Mouse (Mus musculus): Measurements from ENCODE around the gene Prpf8.
A peak's percentile ranks its signal among the peaks of the same experiment; 100 is the strongest.
"Not testable (repeated sequence)": the region's sequence is repeated elsewhere in the genome, so short reads cannot be mapped to it uniquely, and the experiment has no call there.

Gene Prpf8

GRCm38 (mm10) chr11:75534286-75535033 is 47.8 kb downstream of the Prpf8 start:
- DNase-seq (ENCODE audit: inconsistent ontology term) = no peak

DNA sequence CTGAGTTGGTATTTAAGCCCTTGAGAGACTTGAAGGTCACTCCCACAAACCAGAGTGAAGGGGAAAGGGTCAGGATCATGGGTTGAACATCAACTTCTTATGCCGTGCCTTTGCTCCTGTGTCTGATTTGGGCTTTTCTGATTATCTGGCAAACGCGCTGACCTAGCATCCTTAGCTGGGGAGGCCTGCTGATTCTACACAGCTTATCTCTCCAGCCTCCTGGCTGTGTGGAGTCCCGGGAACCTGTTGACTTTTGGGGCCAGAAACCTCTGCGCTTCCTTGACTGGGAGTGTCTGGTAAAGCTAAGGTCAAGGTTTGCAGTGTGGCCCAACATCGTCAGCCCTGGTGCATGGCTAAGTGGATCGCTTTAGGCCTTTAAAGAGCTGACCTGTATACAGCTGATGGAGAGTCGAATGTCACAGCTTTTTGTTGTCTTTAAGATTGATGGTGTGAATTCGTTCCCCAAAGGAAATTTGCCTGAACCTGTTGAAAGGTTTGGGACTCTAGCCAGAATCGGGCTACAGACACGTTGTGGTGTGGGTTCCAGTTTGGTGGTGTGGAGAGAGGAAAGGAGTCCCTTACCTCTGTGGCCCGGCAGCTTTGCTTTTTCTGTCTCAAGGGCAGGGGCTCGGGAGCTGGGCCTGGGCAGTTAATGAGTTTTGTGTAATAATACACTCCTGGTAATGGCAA is 48.6 kb downstream of the Prpf8 start:
- no peak for DNase-seq (ENCODE audit: inconsistent ontology term)

DNA sequence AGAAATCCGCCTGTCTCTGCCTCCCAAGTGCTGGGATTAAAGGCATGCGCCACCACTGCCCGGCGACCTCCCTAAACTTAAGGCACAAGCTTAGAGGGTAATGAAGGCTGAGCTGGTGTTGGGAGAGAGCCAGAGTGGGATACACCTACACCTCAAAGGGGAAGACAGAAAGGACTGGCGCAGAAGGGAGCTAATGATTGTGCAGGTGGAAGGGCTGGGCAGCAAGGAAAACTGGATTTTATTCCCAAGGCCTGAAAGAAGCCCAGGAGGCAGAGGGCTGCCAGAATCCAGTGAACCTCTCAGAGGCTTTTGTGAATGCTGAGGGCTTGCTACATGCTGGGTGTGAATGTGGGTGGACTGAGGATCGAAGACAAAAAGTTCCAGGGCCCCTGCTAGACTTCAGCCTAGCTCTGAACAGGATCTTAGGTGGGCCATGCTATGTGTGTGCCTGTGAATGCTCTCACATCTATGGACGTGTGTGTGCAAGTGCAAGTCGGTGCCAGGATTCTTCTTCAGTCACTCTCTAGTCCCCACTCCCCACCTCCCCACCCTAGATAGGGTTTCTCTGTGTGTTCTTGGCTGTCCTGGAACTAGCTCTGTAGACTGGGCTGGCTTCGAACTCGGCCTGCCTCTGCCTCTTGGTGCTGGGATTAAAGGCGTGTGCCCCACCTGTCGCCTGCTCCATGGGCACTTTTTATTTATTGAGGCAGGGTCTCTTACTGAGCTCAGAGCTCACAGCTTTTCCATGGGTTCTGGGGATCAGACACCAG is 49.8 kb downstream of the Prpf8 start:
- DNase-seq (ENCODE audit: inconsistent ontology term) = no peak

DNA sequence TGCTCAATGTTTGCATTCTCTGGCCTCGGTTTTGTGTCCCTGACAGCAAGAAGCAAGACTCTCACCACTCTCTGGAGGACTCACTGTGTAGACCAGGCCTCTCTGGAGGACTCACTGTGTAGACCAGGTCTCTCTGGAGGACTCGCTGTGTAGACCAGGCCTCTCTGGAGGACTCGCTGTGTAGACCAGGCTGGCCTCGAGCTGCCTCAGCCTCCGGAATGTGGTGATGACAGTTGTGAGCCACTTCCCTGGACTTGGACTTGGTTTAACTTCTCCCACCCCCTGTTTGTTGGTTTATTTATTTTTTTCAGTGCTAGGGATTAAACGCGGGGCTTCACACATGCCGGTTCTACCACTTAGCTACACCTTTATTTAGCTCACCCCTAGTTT is 50.4 kb downstream of the Prpf8 start:
- no peak for DNase-seq (ENCODE audit: inconsistent ontology term)

GRCm38 (mm10) chr11:75537491-75538183 is 51.0 kb downstream of the Prpf8 start:
- no peak for DNase-seq (ENCODE audit: inconsistent ontology term)

GRCm38 (mm10) chr11:75538184-75538969 is 51.8 kb downstream of the Prpf8 start:
- DNase-seq (ENCODE audit: inconsistent ontology term) = peak; percentile 43

DNA sequence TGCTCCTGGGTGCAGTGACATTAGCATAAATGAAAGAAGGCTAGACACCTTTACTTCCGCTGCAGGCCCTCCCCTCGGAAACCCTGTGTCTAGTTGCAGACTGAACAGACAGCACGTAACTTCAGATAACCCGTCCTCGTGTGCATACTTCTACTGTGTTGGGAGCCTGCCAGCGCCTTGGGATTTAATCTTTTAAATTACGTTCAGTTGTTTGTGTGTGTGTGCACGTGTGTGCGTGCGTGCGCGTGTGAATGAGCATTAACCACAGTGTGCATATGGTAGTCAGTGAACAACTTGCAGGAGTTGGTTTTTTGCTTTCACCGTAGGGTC is 52.3 kb downstream of the Prpf8 start:
- no peak for DNase-seq (ENCODE audit: inconsistent ontology term)

DNA sequence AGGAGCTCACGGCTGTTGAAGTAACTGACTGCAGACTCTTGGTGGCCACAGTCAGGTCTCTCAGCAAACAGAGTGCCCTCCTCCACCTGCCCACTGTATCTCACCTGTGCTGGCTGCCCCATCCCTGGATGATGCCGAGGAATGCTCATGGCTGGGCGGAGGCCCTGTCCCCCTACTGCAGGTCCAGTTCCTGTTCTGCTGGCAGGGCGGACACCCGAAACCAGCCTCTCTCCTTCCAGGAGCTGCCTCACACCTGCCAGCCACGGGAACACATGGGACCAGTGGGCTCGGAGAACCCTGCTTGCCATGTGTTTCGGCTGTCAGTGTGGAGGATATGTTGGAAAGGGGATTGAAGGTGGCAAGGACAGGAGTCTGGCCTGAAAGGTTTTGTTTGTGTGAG is 53.6 kb downstream of the Prpf8 start:
- DNase-seq (ENCODE audit: inconsistent ontology term) = no peak

DNA sequence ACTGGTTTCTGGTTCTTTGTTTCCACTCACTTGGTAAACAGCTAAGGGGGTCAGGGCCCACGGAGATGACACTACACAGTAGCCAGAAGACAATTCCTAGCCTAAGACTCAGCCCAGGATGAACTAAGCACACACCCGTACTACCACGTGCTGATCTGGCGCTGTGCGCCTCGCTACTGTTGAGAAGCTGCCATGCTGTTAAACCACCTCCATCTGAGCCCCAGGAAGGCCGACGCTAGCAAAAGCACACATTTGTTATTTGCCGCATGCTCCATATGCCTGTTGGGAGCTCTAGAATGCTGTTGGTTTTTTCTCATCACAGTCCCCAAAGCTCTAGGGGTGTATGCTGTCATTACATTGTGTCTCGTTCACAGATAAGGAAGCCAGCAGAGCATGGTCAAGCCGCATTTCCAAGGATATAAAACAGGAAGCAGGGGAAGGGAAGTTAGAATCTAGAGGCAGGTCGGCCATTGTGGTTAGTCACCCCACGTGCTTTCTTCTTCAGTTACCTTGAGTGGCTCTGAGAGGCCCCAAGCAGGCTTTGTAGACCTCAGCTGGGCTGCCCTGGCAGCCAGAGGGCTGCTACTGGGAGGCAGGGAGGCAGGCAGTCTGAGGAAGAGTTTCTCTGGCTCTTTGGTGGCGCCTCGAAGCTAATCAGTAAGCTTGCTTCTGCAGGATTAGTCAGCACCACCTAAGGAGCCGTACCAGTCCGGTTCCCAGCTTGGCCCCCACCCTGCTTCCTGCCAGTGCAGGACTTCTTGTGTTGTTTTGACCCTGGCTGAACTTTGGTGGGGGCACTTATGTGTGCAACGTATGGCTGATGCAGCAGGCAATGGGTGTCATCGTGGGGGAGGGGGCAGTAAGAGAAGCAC is 54.3 kb downstream of the Prpf8 start:
- DNase-seq (ENCODE audit: inconsistent ontology term) = no peak

DNA sequence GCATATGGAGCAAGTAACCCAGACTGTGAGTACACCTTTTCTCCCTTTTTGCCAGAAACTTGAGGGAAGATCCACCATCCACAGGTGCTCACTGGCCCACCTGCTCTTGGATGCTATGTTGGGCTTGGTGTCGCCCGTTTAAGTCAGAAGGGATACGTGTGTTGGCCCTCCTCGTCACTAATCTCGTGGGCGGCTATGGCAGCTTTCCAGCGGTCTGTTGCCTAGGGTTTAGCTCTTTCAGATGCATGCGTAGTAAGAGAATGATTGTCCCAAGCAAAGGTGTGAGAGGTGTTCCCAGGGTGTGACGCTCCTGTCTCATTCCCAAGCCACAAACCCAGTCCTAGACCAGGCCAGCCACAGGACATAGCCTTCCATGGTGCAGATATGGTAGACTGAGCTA is 58.1 kb downstream of the Prpf8 start:
- DNase-seq (ENCODE audit: inconsistent ontology term) = no peak

- no peak for DNase-seq (ENCODE audit: inconsistent ontology term)
Measured at GRCm38 (mm10) chr11:75546057-75546456, 59.4 kb downstream of the Prpf8 start.

DNA sequence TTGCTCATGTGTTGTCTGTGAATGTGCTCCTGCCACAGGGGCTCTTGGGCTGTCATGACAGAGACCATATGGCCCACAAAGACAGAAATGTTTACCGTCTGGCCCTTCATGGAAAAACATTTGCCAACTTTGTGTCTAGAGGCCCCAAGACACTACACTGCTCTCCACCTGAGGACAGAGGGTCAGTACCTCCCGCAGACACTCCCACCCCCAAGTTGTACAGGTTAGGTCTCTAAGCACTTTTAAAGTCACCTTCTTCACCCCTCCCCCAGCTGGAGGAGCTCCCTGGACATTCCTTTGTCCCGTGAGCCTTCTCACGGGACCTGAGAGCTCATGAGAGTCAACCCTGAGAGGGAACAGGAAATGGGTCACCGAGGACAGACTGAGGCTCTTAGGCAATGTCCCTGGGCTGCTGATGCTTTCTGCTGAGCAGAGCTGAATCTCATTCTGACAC is 63.1 kb downstream of the Prpf8 start:
- DNase-seq (ENCODE audit: inconsistent ontology term) = no peak

GRCm38 (mm10) chr11:75550200-75550946 is 63.8 kb downstream of the Prpf8 start:
- peak; percentile 72 for DNase-seq (ENCODE audit: inconsistent ontology term)

GRCm38 (mm10) chr11:75551321-75551720 is 64.7 kb downstream of the Prpf8 start:
- no peak for DNase-seq (ENCODE audit: inconsistent ontology term)

- DNase-seq (ENCODE audit: inconsistent ontology term) = peak; percentile 47
Measured at GRCm38 (mm10) chr11:75551961-75552441, 65.4 kb downstream of the Prpf8 start.

- DNase-seq (ENCODE audit: inconsistent ontology term) = no peak
Measured at GRCm38 (mm10) chr11:75552906-75553482, 66.4 kb downstream of the Prpf8 start.

DNA sequence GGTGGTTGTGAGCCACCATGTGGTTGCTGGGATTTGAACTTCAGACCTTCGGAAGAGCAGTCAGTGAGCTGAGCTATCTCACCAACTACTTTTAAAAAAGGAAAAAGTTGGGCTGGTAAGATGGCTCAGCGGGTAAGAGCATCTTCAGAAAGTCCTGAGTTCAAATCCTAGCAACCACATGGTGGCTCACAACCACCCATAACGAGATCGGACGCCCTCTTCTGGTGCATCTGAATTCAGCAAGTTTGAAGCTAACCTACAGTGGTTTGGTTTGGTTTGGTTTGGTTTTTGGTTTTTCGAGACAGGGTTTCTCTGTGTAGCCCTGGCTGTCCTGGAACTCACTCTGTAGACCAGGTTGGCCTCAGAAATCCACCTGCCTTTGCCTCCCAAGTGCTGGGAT is 69.4 kb downstream of the Prpf8 start:
- DNase-seq (ENCODE audit: inconsistent ontology term) = not testable (repeated sequence)

GRCm38 (mm10) chr11:75557142-75557541 is 70.5 kb downstream of the Prpf8 start:
- DNase-seq (ENCODE audit: inconsistent ontology term) = no peak

GRCm38 (mm10) chr11:75558101-75558500 is 71.5 kb downstream of the Prpf8 start:
- DNase-seq (ENCODE audit: inconsistent ontology term) = no peak
